Mouse (Mus musculus): ENCODE results near the gene Ccdc18.
"Not testable (repeated sequence)": the region's sequence is repeated elsewhere in the genome, so short reads cannot be mapped to it uniquely, and the experiment has no call there.

The Ccdc18 gene

GRCm38 (mm10) chr5:108263785-108264184 lies 131.1 kb downstream of the Ccdc18 start:
- DNase-seq, result not testable (repeated sequence)

DNA sequence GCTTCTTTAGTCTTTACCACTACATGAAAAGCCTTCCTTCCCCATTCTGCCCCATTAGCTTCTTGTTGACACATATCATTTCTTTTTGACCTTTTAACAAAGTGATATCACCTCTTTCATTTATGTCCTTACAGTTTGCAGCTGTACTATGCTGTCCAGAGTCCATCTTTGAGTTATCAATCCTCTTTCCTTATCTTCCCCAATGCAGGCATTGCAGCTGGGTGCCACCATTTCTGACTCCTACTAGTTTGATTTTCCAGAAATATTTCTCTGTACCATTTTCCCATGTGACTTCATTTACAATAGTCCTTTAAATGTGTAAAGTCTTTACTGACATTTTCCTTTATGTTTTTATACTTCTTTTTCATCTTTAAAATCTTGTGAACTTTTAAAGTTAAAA lies 134.3 kb downstream of the Ccdc18 start:
- no peak for DNase-seq

GRCm38 (mm10) chr5:108268127-108269062 lies 135.7 kb downstream of the Ccdc18 start, which contains the start of gene Dr1:
Dr1 (plus strand) TSS chr5:108268897.
- peak; percentile 93 for DNase-seq

DNA sequence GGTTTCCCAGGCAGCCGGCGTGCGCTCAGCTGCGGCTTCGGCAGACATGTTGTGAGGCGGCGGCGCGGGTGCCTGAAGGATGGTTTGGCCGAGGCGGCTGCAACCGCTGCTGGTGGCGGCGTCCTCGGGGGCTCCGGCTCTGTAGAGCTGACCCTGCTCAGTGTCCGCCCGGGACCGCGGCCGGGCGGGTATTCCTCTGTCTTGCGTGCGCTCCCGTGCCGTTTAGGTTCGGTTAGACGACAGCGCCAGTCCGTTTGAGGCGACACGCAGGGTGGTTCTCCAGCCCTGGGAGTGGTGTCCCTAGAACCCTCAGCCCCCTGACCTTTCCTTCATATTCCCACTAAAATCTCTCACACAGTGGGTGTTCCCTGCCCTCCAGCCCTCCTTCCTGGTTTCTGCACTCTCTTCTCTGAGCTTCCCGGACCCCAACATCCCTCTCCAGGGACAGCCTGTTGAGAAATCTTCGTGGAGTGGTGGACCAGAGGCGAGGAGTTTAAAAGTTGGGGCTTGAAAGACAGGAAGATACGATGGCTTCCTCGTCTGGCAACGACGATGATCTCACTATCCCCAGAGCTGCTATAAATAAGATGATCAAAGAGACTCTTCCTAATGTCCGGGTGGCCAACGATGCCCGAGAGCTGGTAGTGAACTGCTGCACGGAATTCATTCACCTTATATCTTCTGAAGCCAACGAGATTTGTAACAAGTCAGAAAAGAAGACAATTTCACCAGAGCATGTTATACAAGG lies 136.6 kb downstream of the Ccdc18 start:
- no peak for DNase-seq

GRCm38 (mm10) chr5:108269811-108270151 lies 137.1 kb downstream of the Ccdc18 start:
- DNase-seq, result no peak

GRCm38 (mm10) chr5:108270415-108270814 lies 137.7 kb downstream of the Ccdc18 start:
- no peak for DNase-seq

- not testable (repeated sequence) for DNase-seq
Observed at GRCm38 (mm10) chr5:108271345-108271744, 138.7 kb downstream of the Ccdc18 start.
